1 mouse cellular context compared by ENCODE assay signal in genomic region chr4:132039975-132040645, GRCm38 (mm10).
TF ChIP-seq lines count a peak whose summit lies in the region.

No protein-coding gene starts in this region.

TF ChIP-seq in MEL, 35 proteins besides CTCF, POLR2A, EP300 and RAD21 (continued from another document):
- TF ChIP-seq NELFE (IDR thresholded peaks at IDR 0.05; ENCODE audit: low read depth, low read length), result no peak
- 0 out of 2 replicates have a peak, but pooled peaks have one; percentile 7 for TF ChIP-seq CHD1 (IDR thresholded peaks at IDR 0.05; ENCODE audit: low read depth, low read length)
- peak; percentile 93 for TF ChIP-seq SIN3A (IDR thresholded peaks at IDR 0.05; ENCODE audit: low read length)
- no peak for TF ChIP-seq SMC3 (IDR thresholded peaks at IDR 0.05; ENCODE audit: low read depth, low read length)
